Mouse (Mus musculus) brown adipose tissue, adult 24 weeks (tissue): ENCODE data around the gene Serpini2. TPM values are rescaled to one million over a fixed set of nuclear protein-coding genes. Genes with fewer than 3 reads are reported as not detected.
"Not testable (repeated sequence)": the region's sequence is repeated elsewhere in the genome, so short reads cannot be mapped to it uniquely, and the experiment has no call there.

Experiments used
- H3K27ac ChIP-seq: fragments of 200-500 bp; replicated peaks from 2 replicates; pipeline ENCODE4 v1.5.1; 2012; ENCODE audit warnings: low read depth, mild to moderate bottlenecking, low read length
- H3K4me1 ChIP-seq: fragments of 200-500 bp; 2 replicates; pipeline ENCODE4 v1.6.1; 2012; ENCODE audit warnings: low read length, mixed read lengths; ENCODE audit not compliant: control insufficient read depth, insufficient read depth, insufficient read length
- H3K4me3 ChIP-seq: fragments of 200-500 bp; 2 replicates; pipeline ENCODE4 v1.5.1; 2012; ENCODE audit warnings: low read depth, mild to moderate bottlenecking, low read length, moderate library complexity; ENCODE audit not compliant: insufficient read depth
- polyA plus RNA-seq: library from polyadenylated mRNA; stranded (reverse); fragments of >200 nt; gene quantifications from 2 replicates; pipeline ENCODE4 v1.2.4, GENCODE M21; 2012; ENCODE audit not compliant: missing spikeins, insufficient read depth, insufficient read length

Gene Serpini2
- polyA plus RNA-seq = not detected in 2 replicates

GRCm38 (mm10) chr3:75269978-75270377 is at the start of gene Serpini2:
Gene Serpini2 (minus strand): TSS chr3:75270078.
- no peaks in the 10 kb centered on the region for H3K4me1 ChIP-seq
- no peak within 1 kb of the TSS for H3K4me3 ChIP-seq
- no peak within 1 kb of the TSS for H3K27ac ChIP-seq

- Histone ChIP-seq H3K4me3 (no peak overlapping the region), H3K4me1 (no peaks in the 10 kb centered on the region), H3K27ac (no peak overlapping the region)
Measured at GRCm38 (mm10) chr3:75308861-75309260, 39.0 kb upstream of the Serpini2 start.

DNA sequence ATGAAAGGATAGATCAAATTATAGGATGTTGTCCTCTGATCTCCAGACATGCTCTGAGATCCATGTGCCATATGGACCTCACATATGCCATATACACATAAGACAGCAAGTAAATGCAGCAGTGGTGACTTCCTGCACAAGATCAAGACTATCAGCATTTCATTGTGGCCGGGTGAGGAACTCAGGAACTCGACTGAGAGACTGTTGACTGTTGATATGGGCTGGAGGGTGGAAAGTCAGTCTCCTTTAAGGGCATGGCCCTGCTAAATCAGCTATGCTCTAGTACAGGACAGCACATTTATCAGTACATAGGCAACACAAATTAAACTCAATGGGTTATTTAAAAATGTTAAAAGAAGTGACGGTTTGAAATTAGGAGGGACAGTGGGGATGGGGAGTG is 38.4 kb upstream of the Serpini2 start:
- Histone ChIP-seq H3K4me3 (no peak overlapping the region), H3K27ac (no peak overlapping the region), H3K4me1 (no peaks in the 10 kb centered on the region)

DNA sequence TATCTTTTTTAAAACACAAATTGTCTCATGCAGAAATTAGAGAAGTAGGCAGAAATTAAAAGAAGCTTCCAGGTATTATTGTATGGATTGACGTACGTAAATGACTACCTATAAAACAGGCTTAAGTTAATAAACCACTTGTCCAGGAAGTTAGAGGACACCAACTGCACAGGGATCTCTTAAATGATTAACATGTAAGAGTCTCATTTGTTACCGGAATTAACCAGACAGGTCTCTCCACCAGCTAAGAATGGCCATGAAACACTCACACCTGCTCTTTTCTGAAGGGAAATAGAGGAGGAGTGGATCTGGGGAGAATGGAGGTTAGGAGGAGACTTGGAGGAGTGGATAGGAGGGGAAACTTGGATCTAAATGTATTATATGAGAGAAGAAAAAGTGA is 35.7 kb upstream of the Serpini2 start:
- H3K4me1 ChIP-seq = no peaks in the 10 kb centered on the region
- H3K27ac ChIP-seq = no peak overlapping the region
- no peak overlapping the region for H3K4me3 ChIP-seq

DNA sequence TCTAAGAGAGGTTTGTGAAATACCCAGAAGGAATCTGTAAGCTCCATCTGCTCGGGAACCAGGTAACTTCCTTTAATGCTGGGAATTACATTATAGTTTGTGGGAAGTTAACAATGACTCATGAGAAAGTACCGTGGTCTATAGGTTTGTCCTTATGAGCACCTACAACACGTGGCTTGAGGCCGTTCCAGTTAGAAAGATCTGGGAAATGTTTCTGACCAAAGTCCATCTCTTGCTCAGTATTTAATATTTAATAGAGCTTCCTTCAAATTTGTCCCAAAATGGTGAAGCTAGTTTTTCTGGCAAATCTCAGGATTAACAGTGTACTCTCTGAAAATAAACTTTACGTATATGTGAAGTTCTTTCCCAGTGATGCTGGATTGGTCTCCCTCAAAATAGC is 34.7 kb upstream of the Serpini2 start:
- Histone ChIP-seq H3K4me3 (no peak overlapping the region), H3K27ac (no peak overlapping the region), H3K4me1 (no peaks in the 10 kb centered on the region)

GRCm38 (mm10) chr3:75301072-75301471 is 31.2 kb upstream of the Serpini2 start:
- H3K4me3 ChIP-seq = no peak overlapping the region
- H3K27ac ChIP-seq = no peak overlapping the region
- H3K4me1 ChIP-seq = no peaks in the 10 kb centered on the region

DNA sequence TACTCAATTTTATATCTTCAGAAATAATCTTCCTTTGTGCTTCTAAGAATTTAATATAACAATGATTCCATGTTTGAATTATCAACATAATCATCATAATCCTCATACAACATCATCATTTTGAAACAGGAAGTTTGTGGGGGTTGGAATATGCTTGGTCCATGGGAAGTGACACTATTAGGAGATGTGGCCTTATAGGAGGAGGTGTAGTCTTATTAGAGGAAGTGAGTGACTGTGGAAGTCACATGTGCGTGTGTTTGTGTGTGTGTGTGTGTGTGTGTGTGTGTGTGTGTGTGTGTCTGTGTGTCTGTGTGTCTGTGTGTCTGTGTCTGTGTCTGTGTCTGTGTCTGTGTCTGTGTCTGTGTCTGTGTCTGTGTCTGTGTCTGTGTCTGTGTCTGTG is 29.6 kb upstream of the Serpini2 start:
- H3K27ac ChIP-seq, H3K4me3 ChIP-seq, H3K4me1 ChIP-seq: not testable (repeated sequence)

GRCm38 (mm10) chr3:75297758-75298111 is 27.9 kb upstream of the Serpini2 start:
- Histone ChIP-seq H3K4me3 (no peak overlapping the region), H3K4me1 (no peaks in the 10 kb centered on the region), H3K27ac (no peak overlapping the region)

DNA sequence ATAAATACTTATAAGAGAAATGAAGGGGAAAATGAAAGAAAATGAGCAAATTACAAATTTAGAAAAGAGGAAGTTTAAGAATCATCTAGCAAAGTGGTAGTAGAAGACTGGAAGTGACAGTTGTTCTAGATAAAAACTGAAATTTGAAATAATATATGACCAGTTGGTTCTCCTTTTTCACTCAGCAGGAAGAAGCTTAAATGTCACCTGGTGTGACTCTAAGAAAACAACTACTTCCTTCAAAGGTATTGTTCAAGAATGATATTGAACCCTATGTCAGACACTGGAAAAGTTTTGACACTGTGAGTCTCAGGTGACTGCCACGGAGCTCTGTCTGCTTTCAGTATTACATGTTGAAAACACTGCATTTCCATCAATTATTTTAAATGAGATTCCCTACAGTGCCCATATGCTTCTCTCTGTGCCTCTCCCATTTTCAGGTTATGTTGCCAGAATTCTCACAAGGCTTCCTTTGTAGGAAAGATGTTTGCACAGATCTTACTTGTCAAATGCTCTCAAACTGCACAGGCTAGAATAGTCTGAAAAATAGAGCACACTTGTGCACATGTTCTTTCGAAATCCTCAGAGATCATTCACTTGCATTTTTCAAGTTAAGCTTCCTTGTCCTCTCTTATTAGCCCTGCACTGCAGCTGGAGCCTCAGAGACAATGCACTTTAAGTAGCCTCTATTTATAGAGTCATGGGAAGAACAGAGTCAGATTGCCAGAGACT is 27.3 kb upstream of the Serpini2 start:
- Histone ChIP-seq H3K4me3 (no peak overlapping the region), H3K4me1 (no peaks in the 10 kb centered on the region), H3K27ac (no peak overlapping the region)

- no peaks in the 10 kb centered on the region for H3K4me1 ChIP-seq
- no peak overlapping the region for H3K27ac ChIP-seq
- no peak overlapping the region for H3K4me3 ChIP-seq
Measured at GRCm38 (mm10) chr3:75293243-75293642, 23.4 kb upstream of the Serpini2 start.

DNA sequence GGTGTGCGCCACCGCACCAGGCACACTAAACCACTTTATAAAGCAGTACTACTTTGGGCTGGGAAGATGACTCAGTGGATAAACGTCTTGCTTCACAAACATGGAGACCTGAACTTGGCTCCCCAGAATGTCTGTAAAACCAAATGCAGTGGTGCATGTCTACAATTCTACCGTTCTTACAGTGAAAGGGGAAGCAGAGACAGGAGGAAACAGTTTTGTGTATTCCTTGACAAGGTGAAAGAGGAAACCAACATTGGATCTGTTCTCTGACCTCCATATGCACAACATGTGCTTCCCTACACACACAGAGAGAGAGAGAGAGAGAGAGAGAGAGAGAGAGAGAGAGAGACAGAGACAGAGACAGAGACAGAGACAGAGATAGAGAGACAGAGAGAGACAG is 7.6 kb upstream of the Serpini2 start:
- Histone ChIP-seq H3K27ac (no peak overlapping the region), H3K4me3 (no peak overlapping the region), H3K4me1 (no peaks in the 10 kb centered on the region)

GRCm38 (mm10) chr3:75276522-75276921 is 6.6 kb upstream of the Serpini2 start:
- Histone ChIP-seq H3K27ac (no peak overlapping the region), H3K4me1 (no peaks in the 10 kb centered on the region), H3K4me3 (no peak overlapping the region)

DNA sequence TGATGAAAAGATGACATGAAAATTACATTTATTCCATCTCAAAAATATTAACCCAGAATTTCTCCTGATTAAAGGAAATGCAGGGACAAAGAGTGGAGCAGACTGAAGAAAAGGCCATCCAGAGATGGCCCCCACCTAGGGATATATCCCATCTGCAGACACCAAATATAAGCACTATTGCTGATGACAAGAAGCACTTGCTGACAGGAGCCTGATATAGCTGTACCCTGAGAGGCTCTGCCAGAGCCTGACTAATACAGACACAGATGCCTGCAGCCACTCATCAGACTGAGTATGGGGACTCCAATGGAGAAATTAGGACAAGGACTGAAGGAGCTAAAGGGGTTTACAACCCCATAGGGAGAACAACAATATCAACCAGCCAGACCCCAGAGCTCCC is 5.2 kb upstream of the Serpini2 start:
- no peak overlapping the region for H3K27ac ChIP-seq
- no peak overlapping the region for H3K4me3 ChIP-seq
- H3K4me1 ChIP-seq = no peaks in the 10 kb centered on the region

DNA sequence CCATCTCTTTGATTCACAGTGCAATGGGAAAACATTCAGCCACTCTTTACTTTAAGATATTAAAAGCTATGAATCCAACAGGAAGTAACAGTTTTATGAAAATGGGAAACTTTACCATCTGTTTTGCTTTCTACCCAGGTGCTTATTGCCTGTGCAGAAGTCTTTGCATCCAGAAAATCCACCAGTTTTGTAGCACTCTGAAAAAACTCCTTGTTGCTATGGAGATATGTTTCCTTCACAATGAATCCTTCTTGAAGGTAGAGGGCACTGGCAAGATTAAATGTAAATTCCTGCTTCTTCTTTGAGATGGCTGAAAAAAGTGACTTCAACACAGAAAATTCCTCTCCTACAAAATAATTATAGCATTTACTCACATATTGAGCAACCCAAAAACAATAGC is 10.5 kb downstream of the Serpini2 start:
- H3K27ac ChIP-seq = no peak overlapping the region
- no peaks in the 10 kb centered on the region for H3K4me1 ChIP-seq
- no peak overlapping the region for H3K4me3 ChIP-seq

DNA sequence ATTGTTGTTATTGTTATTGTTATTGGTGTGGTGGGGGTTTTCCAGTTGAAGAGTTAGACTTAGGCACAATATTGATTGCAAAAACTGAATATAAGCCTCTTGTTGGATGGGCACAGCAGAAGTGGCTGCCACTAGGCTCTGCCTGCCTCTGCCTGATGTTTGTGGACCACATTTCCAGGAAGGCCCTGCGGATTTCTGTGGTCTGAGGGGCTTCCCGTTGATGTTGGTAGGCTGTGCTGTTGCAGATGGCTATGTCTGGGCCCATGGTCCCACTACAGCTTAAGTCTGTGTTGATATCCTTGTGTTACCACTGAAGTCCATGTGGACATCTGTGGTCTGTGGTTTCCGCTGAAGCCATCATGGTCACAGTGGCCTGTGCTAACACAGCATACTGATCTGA is 50.2 kb downstream of the Serpini2 start:
- no peak overlapping the region for H3K27ac ChIP-seq
- no peaks in the 10 kb centered on the region for H3K4me1 ChIP-seq
- no peak overlapping the region for H3K4me3 ChIP-seq

DNA sequence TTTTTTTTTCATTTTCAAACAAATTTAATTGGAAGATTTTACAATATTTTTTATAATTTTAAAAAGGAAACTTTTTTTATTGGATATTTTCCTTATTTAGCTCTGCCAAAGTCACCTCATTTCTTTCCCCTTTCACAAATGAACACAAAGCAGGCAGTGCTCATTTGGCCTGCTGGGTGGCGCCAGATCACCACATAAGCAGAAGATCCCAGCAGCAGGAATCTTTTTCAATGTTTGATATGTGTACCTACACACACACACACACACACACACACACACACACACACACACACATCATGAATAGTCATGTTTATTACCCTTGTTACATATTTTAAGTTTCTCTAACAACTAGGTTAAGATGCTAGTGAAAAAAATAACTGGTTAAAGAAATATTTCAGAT is 50.7 kb downstream of the Serpini2 start:
- Histone ChIP-seq H3K4me3 (no peak overlapping the region), H3K27ac (no peak overlapping the region), H3K4me1 (no peaks in the 10 kb centered on the region)
